Mouse (Mus musculus): ENCODE data around the gene Atp5g3.
"Not testable (repeated sequence)": the region's sequence is repeated elsewhere in the genome, so short reads cannot be mapped to it uniquely, and the experiment has no call there.

Gene Atp5g3

DNA sequence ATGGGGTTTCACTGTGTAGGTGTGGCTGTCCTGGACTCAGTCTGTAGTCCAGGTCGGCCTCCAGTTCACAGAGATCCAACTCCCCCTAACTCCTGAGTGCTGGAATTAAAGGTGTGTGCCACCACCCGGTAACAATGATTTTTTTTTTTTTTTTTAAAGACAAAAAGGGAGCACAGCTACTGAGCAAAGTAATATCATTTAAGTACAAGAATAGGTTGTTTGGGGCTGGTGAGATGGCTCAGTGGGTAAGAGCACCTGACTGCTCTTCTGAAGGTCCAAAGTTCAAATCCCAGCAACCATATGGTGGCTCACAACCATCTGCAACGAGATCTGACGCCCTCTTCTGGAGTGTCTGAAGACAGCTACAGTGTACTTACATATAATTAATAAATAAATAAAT lies 14.2 kb downstream of the Atp5g3 start:
- not testable (repeated sequence) for DNase-seq (ENCODE audit: low spot score in 2 of 2)

DNA sequence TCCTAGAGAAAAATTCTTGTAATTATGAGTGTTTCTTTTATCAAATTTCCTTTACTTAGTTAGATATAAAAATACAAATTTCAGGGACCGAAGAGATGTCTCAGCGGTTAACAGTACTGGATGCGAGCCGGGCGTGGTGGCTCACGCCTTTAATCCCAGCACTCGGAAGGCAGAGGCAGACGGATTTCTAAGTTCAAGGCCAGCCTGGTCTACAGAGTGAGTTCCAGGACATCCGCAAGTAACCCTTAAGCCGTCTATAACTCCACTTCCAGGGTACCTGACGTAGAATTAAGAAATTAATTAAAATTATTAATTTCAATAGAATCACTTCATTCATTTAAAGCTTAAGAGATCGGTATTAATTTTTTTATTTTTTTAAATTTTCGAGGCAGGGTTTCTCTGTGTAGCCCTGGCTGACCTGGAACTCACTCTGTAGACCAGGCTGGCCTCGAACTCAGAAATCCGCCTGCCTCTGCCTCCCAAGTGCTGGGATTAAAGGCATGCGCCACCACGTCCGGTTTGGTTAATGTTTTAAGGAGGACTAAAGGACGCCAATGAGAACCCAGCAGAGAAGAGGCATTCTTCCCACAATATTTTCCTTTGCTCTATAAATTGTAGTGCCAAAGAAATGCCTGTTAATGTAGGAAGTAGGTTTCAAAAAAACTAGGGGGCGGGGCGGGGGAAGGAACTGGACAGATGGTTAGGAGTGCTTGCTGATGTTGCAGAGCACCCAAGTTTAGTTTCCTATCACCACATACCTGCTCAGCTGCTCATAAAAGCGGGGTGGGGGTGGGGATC lies 17.5 kb downstream of the Atp5g3 start:
- peak in 1 of 2 experiments; percentile 59 for DNase-seq (ENCODE audit: low spot score in 2 of 2)

DNA sequence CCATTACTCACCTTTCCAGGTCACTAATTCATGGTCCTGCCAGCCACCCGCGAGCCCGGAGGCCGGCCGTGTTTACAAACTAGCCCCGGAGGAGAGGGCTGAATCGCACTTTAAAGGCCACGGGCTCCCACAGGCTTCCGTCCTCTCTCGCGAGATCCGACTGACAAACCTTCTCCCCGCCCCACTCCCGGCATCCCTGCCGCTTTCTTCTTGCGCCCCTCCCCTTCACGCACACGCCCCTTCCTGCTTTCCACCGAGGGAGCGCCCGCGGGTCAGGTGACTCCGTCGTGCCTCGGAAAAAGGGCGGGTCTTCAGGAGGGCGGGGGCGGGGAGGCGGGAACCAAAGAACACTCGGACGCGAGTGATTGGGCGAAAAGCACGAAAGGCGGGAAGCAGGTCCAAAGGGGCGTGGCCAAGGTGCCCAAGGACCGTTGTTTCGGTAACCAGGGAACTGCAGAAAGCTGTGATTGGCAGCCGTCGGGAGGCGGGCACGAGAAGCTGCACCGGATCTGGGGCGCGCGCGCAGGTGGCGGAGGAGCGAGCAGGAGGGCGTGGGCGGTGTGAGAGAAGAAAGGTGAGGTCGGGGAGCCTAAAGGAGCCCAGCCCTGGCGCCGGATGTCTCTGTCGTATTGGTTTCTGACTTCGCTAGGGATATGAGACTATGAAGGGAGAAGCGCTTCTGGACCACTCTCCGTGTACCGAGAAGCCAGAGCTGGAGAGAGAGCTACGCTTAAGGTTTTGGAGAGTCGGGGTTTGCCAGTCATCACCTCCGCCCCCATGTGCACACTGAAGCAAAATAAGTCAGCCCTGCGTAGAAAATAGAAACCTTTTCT lies 18.4 kb downstream of the Atp5g3 start, which contains the start of gene Atf2:
TSS of gene Atf2 (minus strand) at position 176 of the 833 bp plus-strand sequence.
- peak; percentile 98 to 99 for DNase-seq (ENCODE audit: low spot score in 2 of 2)

DNA sequence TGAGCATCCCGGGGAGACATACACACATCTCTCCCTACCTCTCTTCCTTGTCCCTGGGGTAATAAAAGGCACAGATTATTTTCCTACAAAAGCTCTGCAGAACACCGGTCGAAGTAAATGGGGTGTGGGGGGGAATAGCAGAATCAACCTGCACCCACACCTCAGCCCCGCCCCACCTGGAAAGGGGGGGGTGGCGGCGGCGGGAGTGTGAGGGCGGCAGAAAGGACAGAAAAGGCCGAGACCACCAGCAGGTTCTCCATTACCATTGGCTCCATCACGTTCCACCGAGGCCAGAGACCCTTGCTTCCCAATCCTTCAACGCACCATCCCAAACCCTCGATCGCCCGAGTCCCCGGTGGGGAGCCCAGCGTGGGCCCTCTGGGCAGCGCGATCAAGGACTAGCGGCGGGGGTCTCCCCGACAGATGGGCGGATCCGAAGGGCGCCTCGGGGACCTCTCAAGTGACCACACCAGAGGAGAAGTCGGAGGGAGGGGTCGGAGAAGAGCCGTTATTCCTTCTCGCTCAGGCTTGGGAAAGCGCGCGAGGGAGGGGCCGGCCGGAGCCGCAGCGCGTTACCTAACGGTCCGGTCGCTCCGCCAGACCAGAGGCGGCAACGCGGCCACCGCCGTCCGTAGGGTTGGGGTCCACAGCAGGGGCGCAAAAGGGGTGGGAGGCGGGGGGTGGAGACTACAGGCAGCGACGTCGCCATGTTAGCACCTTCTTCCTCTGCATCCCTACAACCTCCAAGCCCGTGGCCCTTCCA lies 19.2 kb downstream of the Atp5g3 start:
- DNase-seq (ENCODE audit: low spot score in 2 of 2) = peak in 1 of 2 experiments; percentile 41

DNA sequence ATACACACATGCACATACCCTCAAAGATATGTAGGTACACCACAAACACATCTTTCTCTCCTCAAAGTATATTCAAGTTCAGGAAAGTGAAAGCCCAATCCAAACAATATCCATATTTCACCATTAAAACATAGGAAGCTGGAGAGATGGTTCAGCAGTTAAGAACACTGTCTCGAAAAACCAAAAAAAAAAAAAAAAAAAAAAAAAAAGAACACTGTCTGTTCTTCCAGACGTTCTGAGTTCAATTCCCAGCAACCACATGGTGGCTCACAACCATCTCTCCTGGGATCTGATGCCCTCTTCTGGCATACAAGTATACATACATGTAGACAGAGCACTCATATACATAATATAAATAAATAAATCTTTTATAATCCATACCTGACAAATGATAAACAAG lies 25.1 kb downstream of the Atp5g3 start:
- no peak for DNase-seq (ENCODE audit: low spot score in 2 of 2)

DNA sequence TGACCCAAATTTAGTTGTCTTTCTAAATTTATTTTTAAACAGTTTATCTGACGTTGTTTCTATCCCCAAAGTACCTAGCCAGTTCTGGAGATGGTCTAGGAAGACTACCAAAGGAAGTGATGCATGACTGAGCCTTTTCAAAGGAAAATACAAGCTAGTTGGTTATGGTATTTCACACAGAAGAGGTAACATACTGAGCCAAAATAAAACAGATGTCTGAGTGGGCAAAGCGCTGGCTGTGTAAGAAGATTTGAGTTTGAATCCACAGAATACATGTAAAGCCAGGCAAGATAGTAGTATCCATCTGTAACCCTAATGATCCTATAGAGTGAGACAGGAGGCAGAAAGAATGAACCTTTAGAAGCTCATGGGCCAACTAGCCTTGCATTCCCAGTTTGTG lies 33.2 kb downstream of the Atp5g3 start:
- no peak for DNase-seq (ENCODE audit: low spot score in 2 of 2)

DNA sequence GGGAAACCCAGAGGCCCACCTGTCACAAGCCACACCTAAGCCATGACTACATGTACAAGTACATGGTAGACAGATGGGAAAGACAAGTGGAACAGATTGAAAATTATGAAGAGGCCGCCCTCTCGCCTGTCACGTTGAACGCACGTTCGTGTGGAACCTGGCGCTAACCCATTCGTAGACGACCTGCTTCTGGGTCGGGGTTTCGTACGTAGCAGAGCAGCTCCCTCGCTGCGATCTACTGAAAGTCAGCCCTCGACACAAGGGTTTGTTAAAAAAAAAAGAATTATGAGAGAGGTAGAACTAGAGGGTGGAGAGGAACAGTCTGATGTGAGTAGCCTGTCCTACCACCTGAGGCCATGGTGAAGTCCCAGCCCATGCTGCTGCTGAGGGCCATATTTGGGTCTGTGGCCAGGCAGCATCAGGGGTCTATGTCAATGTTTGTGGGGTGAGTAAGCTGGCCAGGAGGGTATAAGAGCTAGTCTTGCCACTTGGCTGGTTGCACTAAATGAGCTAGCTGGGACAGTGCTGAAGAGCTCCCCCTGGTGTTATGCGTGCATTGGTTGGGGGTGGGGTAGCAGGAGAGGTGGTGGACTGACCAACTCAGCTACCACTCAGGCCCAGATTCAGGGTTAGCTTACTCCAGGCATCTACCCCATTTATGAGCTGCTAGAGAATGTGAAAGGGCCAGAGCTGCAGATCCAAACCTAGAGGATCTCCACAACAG lies 43.2 kb downstream of the Atp5g3 start:
- DNase-seq (ENCODE audit: low spot score in 2 of 2) = peak in 1 of 2 experiments; percentile 71

DNA sequence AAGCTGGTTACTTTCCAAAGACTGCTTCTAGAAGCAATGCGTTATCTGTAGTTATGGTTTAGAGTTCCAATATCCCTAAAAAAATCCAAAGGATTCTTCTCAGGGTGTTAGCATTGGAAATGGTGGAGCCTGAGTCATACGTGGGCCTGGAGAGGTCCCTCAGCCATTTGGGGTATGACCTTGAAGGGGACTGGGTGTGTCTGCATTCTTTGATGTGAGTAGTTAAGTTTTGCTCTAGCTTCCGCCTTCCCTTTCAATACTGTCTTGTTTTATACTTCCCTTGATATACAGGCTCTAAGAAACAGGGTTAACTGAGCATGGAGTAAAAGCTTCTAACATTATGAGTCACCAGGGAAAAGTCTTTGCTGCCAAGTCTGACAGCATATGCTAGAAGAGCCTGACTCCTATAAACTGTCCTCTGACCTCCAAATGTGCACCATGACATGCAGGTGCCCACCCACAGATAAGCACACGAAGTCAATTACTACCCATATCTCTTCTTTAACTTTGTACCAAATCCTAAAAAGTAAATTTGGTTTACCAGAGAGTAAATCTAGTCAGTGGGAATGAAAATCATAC lies 51.0 kb downstream of the Atp5g3 start:
- no peak for DNase-seq (ENCODE audit: low spot score in 2 of 2)
